Mouse (Mus musculus): ENCODE measurements around the gene Map4k3. TPM values are rescaled to one million over a fixed set of nuclear protein-coding genes. Genes with fewer than 3 reads are reported as not detected.
A peak's percentile ranks its signal among the peaks of the same experiment; 100 is the strongest.
"Not testable (repeated sequence)": the region's sequence is repeated elsewhere in the genome, so short reads cannot be mapped to it uniquely, and the experiment has no call there.

Gene Map4k3
- 22.6 and 23.5 TPM in 2 replicates for polyA plus RNA-seq (2015; fragmentation: Nextera tagmentation; extraction: Ambion mirVana)

- peak within 1 kb of the TSS; percentile 96 for H3K9ac ChIP-seq (replicated peaks)
Observed at GRCm38 (mm10) chr17:80728062-80728858, at the start of gene Map4k3. Gene Map4k3, minus strand, starts transcription at chr17:80728485.

GRCm38 (mm10) chr17:80777581-80777980 lies 49.3 kb upstream of the Map4k3 start:
- Histone ChIP-seq H3K27me3 (no peaks in the 10 kb centered on the region), H3K27ac (no peak overlapping the region), H3K9ac (replicated peaks) (no peak overlapping the region), H3K9me3 (no peaks in the 10 kb centered on the region), H3K4me1 (replicated peaks) (no peaks in the 10 kb centered on the region), H3K4me2 (replicated peaks) (no peak overlapping the region), H3K4me3 (replicated peaks) (no peak overlapping the region), H3K36me3 (no peaks in the 10 kb centered on the region)
- WGBS = 81% methylated on average over 1 of the region's 1 CpGs
- ATAC-seq = no peak

More at GRCm38 (mm10) chr17:80728062-80728858, at the start of gene Map4k3:
- peak; percentile 95 for ATAC-seq
- peak within 1 kb of the TSS; percentile 95 for H3K27ac ChIP-seq
- no peaks in the 10 kb centered on the region for H3K27me3 ChIP-seq
- peak within 1 kb of the TSS; percentile 97 for H3K4me3 ChIP-seq (replicated peaks)
- H3K4me2 ChIP-seq (replicated peaks) = peak within 1 kb of the TSS; percentile 72
- peaks cover 39% of the 10 kb centered on the region for H3K4me1 ChIP-seq (replicated peaks)
- H3K36me3 ChIP-seq = no peaks in the 10 kb centered on the region
- WGBS = 1% methylated on average over 53 of the region's 64 CpGs
- no peaks in the 10 kb centered on the region for H3K9me3 ChIP-seq

- Histone ChIP-seq H3K4me1 (replicated peaks) (no peaks in the 10 kb centered on the region), H3K27ac (no peak overlapping the region), H3K4me2 (replicated peaks) (no peak overlapping the region), H3K9me3 (no peaks in the 10 kb centered on the region; the same call in 1 of the 2 replicates), H3K9ac (replicated peaks) (no peak overlapping the region), H3K27me3 (no peaks in the 10 kb centered on the region), H3K36me3 (no peaks in the 10 kb centered on the region), H3K4me3 (replicated peaks) (no peak overlapping the region)
- ATAC-seq = no peak
- 85% methylated on average over 8 of the region's 8 CpGs for WGBS
Observed at GRCm38 (mm10) chr17:80775178-80775788, 47.0 kb upstream of the Map4k3 start.

GRCm38 (mm10) chr17:80772545-80773453 lies 44.5 kb upstream of the Map4k3 start:
- no peak for ATAC-seq
- WGBS = 82% methylated on average over 14 of the region's 14 CpGs
- no peak overlapping the region for H3K4me2 ChIP-seq (replicated peaks)

GRCm38 (mm10) chr17:80770065-80770464 lies 41.8 kb upstream of the Map4k3 start:
- 75% methylated on average over 1 of the region's 1 CpGs for WGBS

More at GRCm38 (mm10) chr17:80772545-80773453, 44.5 kb upstream of the Map4k3 start:
- Histone ChIP-seq H3K27me3 (no peaks in the 10 kb centered on the region), H3K4me3 (replicated peaks) (no peak overlapping the region), H3K4me1 (replicated peaks) (no peaks in the 10 kb centered on the region), H3K36me3 (no peaks in the 10 kb centered on the region), H3K27ac (no peak overlapping the region), H3K9ac (replicated peaks) (no peak overlapping the region), H3K9me3 (no peaks in the 10 kb centered on the region; the same call in 1 of the 2 replicates)

GRCm38 (mm10) chr17:80765204-80765603 lies 36.9 kb upstream of the Map4k3 start:
- Histone ChIP-seq H3K27me3 (no peaks in the 10 kb centered on the region), H3K9me3 (no peaks in the 10 kb centered on the region; the same call in 1 of the 2 replicates), H3K27ac (no peak overlapping the region), H3K36me3 (no peaks in the 10 kb centered on the region), H3K4me3 (replicated peaks) (no peak overlapping the region), H3K9ac (replicated peaks) (no peak overlapping the region), H3K4me1 (replicated peaks) (peaks cover 13% of the 10 kb centered on the region), H3K4me2 (replicated peaks) (no peak overlapping the region)
- ATAC-seq = no peak
- 70% methylated on average over 2 of the region's 2 CpGs for WGBS

More at GRCm38 (mm10) chr17:80770065-80770464, 41.8 kb upstream of the Map4k3 start:
- no peak overlapping the region for H3K9ac ChIP-seq (replicated peaks)
- no peaks in the 10 kb centered on the region for H3K27me3 ChIP-seq
- H3K4me2 ChIP-seq (replicated peaks) = no peak overlapping the region
- no peak overlapping the region for H3K27ac ChIP-seq
- H3K36me3 ChIP-seq = no peaks in the 10 kb centered on the region
- H3K9me3 ChIP-seq = no peaks in the 10 kb centered on the region; the same call in 1 of the 2 replicates
- H3K4me3 ChIP-seq (replicated peaks) = no peak overlapping the region
- no peaks in the 10 kb centered on the region for H3K4me1 ChIP-seq (replicated peaks)
- no peak for ATAC-seq

GRCm38 (mm10) chr17:80763065-80763681 lies 34.9 kb upstream of the Map4k3 start:
- H3K36me3 ChIP-seq = no peaks in the 10 kb centered on the region
- ATAC-seq = peak; percentile 50; the same call in 1 of the 2 replicates

GRCm38 (mm10) chr17:80762391-80763040 lies 34.2 kb upstream of the Map4k3 start:
- Histone ChIP-seq H3K4me3 (replicated peaks) (no peak overlapping the region), H3K4me2 (replicated peaks) (no peak overlapping the region), H3K36me3 (no peaks in the 10 kb centered on the region), H3K27ac (peak overlapping the region; percentile 36; the same call in 1 of the 2 replicates), H3K4me1 (replicated peaks) (peaks cover 13% of the 10 kb centered on the region), H3K9ac (replicated peaks) (no peak overlapping the region), H3K9me3 (no peaks in the 10 kb centered on the region), H3K27me3 (no peaks in the 10 kb centered on the region)
- 61% methylated on average over 9 of the region's 9 CpGs for WGBS
- peak; percentile 70 for ATAC-seq

More at GRCm38 (mm10) chr17:80763065-80763681, 34.9 kb upstream of the Map4k3 start:
- no peak overlapping the region for H3K27ac ChIP-seq
- 65% methylated on average over 11 of the region's 11 CpGs for WGBS
- no peaks in the 10 kb centered on the region for H3K9me3 ChIP-seq
- H3K4me3 ChIP-seq (replicated peaks) = no peak overlapping the region
- H3K9ac ChIP-seq (replicated peaks) = no peak overlapping the region
- no peak overlapping the region for H3K4me2 ChIP-seq (replicated peaks)
- H3K4me1 ChIP-seq (replicated peaks) = peaks cover 13% of the 10 kb centered on the region
- no peaks in the 10 kb centered on the region for H3K27me3 ChIP-seq

- H3K27me3 ChIP-seq; H3K4me2 ChIP-seq (replicated peaks); H3K36me3 ChIP-seq; H3K27ac ChIP-seq; H3K9me3 ChIP-seq; ATAC-seq; H3K9ac ChIP-seq (replicated peaks); H3K4me3 ChIP-seq (replicated peaks): not testable (repeated sequence)
- H3K4me1 ChIP-seq (replicated peaks) = peaks cover 13% of the 10 kb centered on the region
- WGBS = 93% methylated on average over 8 of the region's 8 CpGs
Observed at GRCm38 (mm10) chr17:80761191-80761590, 32.9 kb upstream of the Map4k3 start.

- WGBS = 93% methylated on average over 16 of the region's 16 CpGs
- Histone ChIP-seq H3K9ac (replicated peaks) (no peak overlapping the region), H3K4me2 (replicated peaks) (no peak overlapping the region), H3K27me3 (no peaks in the 10 kb centered on the region), H3K36me3 (no peaks in the 10 kb centered on the region), H3K4me3 (replicated peaks) (no peak overlapping the region), H3K9me3 (no peaks in the 10 kb centered on the region), H3K27ac (no peak overlapping the region), H3K4me1 (replicated peaks) (peaks cover 13% of the 10 kb centered on the region)
- no peak for ATAC-seq
Observed at GRCm38 (mm10) chr17:80760344-80761145, 32.3 kb upstream of the Map4k3 start.

All from midbrain, embryonic 13.5 days (tissue).